Mouse (Mus musculus) erythroblast, embryonic 14.5 days (primary cell): ENCODE measurements around the gene Rmdn2.

ENCODE experiments used
- GATA1 ChIP-seq: IDR thresholded peaks from 2 replicates; pipeline ENCODE4 v1.6.1; 2012; ENCODE audit warnings: low read length, inconsistent platforms, mixed read lengths
- TAL1 ChIP-seq: IDR thresholded peaks from 3 replicates; pipeline ENCODE4 v1.6.1; 2012; ENCODE audit warnings: low read length, inconsistent platforms, mixed read lengths

- TF ChIP-seq GATA1 (no peak), TAL1 (no peak)
Observed at GRCm38 (mm10) chr17:79658863-79659262, 47.2 kb downstream of the Rmdn2 start.
